Mouse (Mus musculus): ENCODE results near the gene Efcab11.

DNA sequence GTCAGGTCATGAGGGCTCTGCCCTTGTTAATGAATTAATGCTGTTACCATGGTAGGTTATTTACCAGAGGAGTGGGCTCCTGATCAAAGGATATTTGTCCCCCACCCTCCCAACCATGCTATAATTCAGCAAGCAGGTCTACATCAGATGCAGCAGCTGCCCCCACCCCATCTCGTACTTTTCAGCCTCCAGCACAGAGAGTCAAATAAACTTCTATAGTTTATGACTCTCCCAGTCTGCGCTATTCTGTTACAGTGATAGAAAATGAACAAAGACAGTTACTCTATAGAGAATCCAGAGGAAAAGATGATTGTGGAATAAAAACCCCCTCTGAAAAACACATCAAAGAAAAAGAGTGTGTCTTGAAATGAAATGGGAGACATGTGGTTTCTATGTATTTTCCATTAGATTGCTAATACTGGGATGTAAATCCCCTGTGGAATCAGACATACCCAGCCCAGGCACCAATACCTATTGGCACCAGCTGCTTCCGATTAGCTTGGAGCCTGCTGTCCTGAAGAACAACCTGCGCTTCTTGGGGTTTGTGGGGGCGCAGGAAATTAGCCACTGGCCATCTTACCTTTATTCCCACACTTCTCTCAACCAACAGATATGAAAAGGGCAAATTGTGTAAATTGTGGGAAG, 184.7 kb downstream of the Efcab11 start:
- TF ChIP-seq CTCF (IDR thresholded peaks at IDR 0.05; ENCODE audit: low read depth, low read length) (no peak), TAL1 (conservative IDR thresholded peaks at IDR 0.05; ENCODE audit: low read depth, low read length) (no peak), GATA1 (IDR thresholded peaks at IDR 0.05; ENCODE audit: borderline replicate concordance, low read length) (no peak)
